Mouse (Mus musculus) cerebellum, postnatal 25 days (tissue): ENCODE measurements around the gene Oard1.

ENCODE experiments used
- DNase-seq, 2 experiments: peaks; one replicate each; pipeline ENCODE4 v3.0.0; 2021; ENCODE audit warnings: mixed read lengths in 2 of 2

Gene Oard1

GRCm38 (mm10) chr17:48437421-48437911, 27.7 kb downstream of the Oard1 start:
- no peak for DNase-seq

GRCm38 (mm10) chr17:48442745-48443457, 33.1 kb downstream of the Oard1 start:
- DNase-seq = no peak

GRCm38 (mm10) chr17:48443542-48444145, 33.8 kb downstream of the Oard1 start:
- DNase-seq = no peak

GRCm38 (mm10) chr17:48447675-48448074, 37.9 kb downstream of the Oard1 start:
- no peak for DNase-seq

GRCm38 (mm10) chr17:48450666-48451352, 41.0 kb downstream of the Oard1 start:
- DNase-seq = no peak

GRCm38 (mm10) chr17:48451353-48451675, 41.5 kb downstream of the Oard1 start, which contains the start of gene Tspo2:
Tspo2 (minus strand) TSS chr17:48451522.
- no peak for DNase-seq

GRCm38 (mm10) chr17:48451753-48452444, 42.1 kb downstream of the Oard1 start:
- no peak for DNase-seq

GRCm38 (mm10) chr17:48453489-48453888, 43.7 kb downstream of the Oard1 start:
- DNase-seq = no peak

GRCm38 (mm10) chr17:48454190-48454589, 44.4 kb downstream of the Oard1 start:
- DNase-seq = no peak

GRCm38 (mm10) chr17:48454688-48455087, 44.9 kb downstream of the Oard1 start, which contains the start of gene Unc5cl:
Unc5cl (plus strand) TSS chr17:48454901.
- DNase-seq = no peak

GRCm38 (mm10) chr17:48455955-48456354, 46.1 kb downstream of the Oard1 start:
- DNase-seq = no peak

- DNase-seq = no peak
Observed at GRCm38 (mm10) chr17:48457971-48458653, 48.3 kb downstream of the Oard1 start.

- no peak for DNase-seq
Observed at GRCm38 (mm10) chr17:48462096-48462495, 52.3 kb downstream of the Oard1 start.

GRCm38 (mm10) chr17:48463391-48463790, 53.6 kb downstream of the Oard1 start:
- no peak for DNase-seq
